Mouse (Mus musculus) kidney, adult 18-20 months (tissue): Measurements from ENCODE around the gene Kdm2a.

Experiments
- DNase-seq: peaks from one replicate; pipeline ENCODE4 v3.0.0; 2021

The Kdm2a gene

DNA sequence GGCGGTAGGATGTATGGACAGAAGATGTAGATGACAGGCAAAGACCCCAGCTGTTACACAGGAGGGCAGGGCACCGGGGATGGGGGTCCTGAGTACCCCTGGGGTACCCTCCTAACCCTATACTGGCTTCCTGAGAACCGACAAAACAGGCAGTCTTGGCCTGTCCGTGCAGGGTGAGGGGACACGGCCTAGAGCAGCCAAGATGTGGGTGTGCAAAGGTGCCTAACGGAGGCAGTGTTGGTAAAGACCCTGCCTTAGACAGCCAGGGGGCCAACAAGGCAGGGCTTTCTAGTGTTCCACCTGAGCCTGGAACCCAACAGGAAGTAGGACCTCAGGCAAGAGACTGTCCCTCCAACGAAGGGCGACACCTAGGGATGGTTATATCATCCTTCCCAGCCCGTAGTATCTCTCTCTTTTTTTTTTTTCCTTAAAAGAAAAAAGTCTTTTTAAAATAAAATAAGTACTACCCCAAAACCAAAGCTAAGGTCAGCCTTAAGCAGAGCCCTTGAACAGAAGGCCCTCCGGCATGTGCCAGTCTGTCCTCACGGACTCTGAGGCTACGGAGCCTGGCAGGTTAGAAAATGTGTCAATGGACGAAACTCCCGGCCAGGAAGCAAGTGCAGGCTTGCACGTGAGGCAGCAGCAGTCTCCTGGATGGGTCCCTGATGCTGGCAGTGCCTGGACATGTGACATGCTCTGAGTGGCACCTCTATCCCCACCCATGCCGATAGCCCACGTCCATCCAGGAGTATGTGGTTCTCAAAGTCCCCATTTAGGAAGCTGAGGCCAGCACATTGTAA, 99.6 kb downstream of the Kdm2a start:
- DNase-seq: no peak

DNA sequence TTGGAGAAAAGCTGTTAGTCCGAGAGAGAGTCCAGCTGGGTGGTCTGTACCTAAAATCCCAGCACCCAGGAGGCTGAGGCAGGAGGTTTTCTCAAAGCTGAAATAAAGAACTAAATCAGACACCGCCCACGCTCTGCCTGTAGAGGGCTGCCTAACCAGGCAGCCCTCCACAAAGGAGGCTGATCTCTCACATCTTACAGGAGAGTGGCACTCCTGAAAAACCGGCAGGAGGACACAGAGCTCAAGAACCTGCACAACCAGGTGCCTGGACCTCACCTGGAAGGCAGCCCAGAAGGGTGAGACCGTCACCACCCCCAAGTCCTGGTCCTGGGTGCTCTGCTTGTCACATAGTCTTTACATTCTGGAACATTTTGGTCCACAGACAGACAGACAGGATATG, 100.2 kb downstream of the Kdm2a start:
- DNase-seq: no peak

GRCm38 (mm10) chr19:4296611-4297010, 101.5 kb downstream of the Kdm2a start:
- DNase-seq: no peak

DNA sequence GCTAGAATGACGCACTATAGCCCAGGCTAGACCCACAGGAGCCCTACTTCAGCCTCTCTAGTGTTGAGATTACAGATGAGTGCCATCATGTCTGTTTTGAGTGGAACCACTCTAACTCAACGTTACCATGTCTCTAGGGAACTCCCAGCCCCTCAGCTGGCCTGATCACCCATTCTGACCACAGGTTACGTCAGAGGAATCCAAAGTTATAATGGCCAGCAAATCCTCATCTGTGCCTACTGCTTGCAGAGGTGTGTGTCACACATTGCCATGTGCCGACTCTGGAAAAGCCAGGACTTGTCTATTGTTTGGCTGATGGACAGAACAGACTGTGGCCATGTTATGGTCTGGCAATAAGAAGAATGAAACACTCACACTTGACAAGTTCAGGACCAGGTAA, 102.7 kb downstream of the Kdm2a start:
- no peak for DNase-seq

DNA sequence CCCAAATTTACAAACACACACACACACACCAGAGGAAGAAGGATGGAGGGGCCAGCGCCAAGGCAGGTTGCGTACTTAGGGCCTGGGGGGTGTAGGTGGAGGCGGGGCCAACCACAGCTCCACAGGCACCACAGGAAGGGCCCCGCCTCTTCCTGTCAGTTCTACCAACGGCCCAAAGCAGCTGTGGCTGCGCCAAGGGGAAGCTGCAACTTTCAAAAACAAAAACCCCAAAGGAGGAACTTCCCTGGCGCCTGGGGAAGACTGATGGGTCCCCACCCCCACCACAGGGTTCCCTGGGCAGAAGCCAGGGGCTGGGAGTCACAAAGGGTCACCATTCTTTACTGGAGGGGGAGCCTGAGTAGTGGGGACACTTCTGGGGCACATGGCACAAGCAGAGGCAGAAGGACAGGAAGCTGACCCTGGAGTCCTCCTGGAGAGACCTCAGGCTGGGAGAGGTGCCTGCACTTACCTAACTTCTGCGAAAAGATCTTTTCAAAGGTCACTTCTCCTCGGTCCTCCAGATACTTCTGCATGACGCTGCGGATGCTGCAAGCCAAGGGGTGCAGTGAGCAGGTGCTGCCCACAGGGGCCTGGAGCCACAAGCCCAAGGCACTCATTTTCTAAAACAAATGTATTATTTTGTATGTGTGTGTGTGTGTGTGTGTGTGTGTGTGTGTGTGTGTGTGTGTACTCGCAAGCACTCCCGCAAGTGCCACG, 103.5 kb downstream of the Kdm2a start:
- DNase-seq: peak; percentile 57

GRCm38 (mm10) chr19:4291161-4291560, 106.9 kb downstream of the Kdm2a start:
- no peak for DNase-seq

DNA sequence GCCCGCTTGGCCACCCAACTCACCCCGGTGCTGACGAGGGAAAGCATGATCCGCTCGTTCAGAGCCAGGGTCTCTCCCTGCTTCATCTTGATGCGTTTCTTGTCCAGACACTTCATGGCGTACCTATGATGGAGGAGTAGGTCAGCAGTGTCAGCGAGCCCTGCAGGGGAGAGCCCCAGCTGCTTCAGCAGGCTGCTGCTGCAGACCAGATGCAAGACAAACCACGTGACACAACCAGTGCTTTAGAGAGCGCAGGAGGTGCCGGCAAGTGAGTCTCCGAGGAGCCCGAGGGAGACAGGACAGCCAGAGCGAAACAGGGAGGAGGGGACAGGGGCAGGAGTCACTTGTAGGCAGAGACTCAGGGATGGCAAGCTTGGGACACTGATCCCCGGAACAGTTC, 107.3 kb downstream of the Kdm2a start:
- no peak for DNase-seq

DNA sequence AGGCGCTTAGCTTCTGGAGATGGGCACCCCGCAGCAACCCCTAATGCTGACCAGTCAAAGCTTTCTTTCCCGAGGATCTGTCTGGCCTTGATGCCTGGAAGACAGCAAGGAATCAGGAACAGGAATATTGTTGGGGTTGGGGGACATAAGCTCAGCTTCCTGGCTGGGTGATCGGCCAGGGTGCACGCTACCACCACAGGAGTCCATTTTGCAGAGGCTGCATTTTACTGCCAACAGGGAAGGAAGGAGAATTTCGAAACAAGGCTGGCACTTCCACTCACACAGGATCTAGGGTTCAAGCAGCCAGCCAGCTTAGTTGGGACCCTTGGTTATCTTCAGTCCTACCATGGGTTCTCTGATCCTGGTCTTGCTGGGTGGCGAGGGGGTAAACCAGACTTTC, 114.4 kb downstream of the Kdm2a start:
- DNase-seq: no peak

GRCm38 (mm10) chr19:4282898-4283553, 115.1 kb downstream of the Kdm2a start, which contains the start of gene Ankrd13d:
Ankrd13d (minus strand) TSS chr19:4283137.
- DNase-seq: peak; percentile 80

GRCm38 (mm10) chr19:4280425-4280824, 117.7 kb downstream of the Kdm2a start:
- no peak for DNase-seq

GRCm38 (mm10) chr19:4279487-4279886, 118.6 kb downstream of the Kdm2a start:
- DNase-seq: no peak

GRCm38 (mm10) chr19:4270972-4271371, 127.1 kb downstream of the Kdm2a start:
- DNase-seq: no peak

DNA sequence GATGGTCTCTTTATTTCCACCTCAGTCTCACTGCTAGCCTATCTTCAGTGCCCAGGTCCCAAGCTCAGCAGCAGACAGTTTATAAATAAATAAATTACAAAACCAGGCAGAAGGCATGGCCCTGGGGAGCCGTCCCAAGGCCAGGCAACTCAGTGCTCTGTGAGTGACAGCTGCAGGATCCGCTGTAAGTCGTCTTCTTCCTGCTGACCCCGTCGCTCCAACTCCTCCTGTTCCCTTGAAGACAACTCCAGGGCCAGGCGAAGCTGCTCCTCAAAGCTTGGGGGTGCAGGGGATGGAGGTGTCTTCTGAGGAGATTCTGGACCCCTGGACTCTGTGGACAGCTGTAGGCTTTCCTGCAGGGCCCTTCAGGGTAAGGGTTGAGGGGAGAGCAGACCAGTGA, 127.9 kb downstream of the Kdm2a start:
- no peak for DNase-seq

- peak; percentile 90 for DNase-seq
These were observed 129.3 kb downstream of the Kdm2a start, which contains the start of gene Ssh3 for GRCm38 (mm10) chr19:4268566-4269361. Ssh3 (minus strand) TSS chr19:4269180.

DNA sequence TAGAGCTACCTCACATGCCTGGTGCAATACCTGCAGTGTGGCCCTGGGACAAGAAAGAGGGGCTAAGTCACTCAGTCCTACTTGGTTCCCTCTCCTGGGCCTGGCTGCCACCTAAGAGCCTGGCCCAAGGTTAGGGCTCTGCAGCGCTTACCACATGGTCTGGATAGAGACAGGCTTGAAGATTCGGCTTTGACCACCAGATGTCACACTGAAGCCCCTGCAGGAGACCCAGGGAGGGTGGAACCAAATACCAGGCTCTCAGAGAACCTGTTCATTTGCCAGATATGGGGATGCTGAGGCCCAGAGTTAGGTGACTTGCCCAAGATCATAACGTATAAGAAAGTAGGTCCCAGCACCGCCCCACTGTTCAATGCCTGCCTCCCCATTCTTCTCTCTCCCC, 132.1 kb downstream of the Kdm2a start:
- DNase-seq: no peak
